ENCODE assay signal across 23 mouse cellular contexts in the genomic region with DNA sequence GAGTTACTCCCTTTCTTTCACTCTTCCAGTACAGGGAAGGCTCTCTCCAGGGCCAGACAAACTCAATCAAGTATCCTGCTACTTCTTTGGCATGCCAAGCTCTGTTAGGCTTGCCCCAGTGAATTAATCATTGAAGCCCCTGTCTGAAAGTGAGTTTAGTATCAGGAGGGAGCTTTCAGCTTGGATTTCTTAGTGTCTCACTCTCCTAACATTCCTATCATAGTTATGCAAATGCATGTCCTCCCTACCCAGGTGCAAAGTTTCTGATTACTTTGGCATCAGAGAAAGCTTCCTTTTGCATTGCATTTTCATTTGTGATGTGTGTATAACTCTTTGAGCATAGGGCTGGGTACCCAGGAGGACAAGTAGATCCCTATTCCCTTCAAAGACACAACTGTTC.
DNase-seq lines count a peak whose midpoint lies in the region; ATAC-seq lines count a peak whose summit lies in the region.
"Had no signal": no experiment of that assay in that cellular context is flagged by ENCODE, and none has a peak within 500 bp of the region (broad histone marks: within the 10 kb centered on the region; RNA-seq: fewer than 3 reads in every experiment).

No protein-coding gene starts in this region.

- DNase-seq in Muller cell, postnatal 12 days (ENCODE audit: inconsistent ontology term), result peak; percentile 12
- DNase-seq in ZHBTc4 (ENCODE audit: low read depth, low spot score), result peak; percentile 25
- peak; percentile 44 for DNase-seq in kidney, adult 9 months
- peak; percentile 35 for DNase-seq in kidney, postnatal 14 days
- no peak for DNase-seq in cerebellum, adult 11-12 months
- no peak for DNase-seq in heart, adult 18-20 months
- DNase-seq: adrenal gland, adult 2 months; adrenal gland, postnatal 36 days; B cell, adult 2 months; cerebellum, adult 2 months; cerebellum, postnatal 14 days; gastrocnemius, postnatal 10 days; left cerebral cortex, postnatal 4 days; liver, embryonic 13.5 days; lung, adult 18-20 months; lung, postnatal 4 days; thymus, postnatal 4 days had no signal

- ATAC-seq in activated CD4-positive, CD25-positive, alpha-beta regulatory T cell, adult 4 months, result no peak
- ATAC-seq: forebrain, embryonic 16.5 days; hindbrain, postnatal 0 days; intestine, embryonic 15.5 days; lung, postnatal 0 days; midbrain, embryonic 13.5 days had no signal

Comparison
In these comparisons a context has a peak if more than half of its experiments do, and no peak if none do; other contexts are left out.
1. DNase-seq: peak in Muller cell, postnatal 12 days (single experiment), ZHBTc4 (single experiment), kidney, adult 9 months (single experiment) and kidney, postnatal 14 days (single experiment); none in cerebellum, adult 11-12 months (single experiment) and heart, adult 18-20 months (0 of 2).